Mouse (Mus musculus): ENCODE data around the gene Hook2. TPM values are rescaled to one million over a fixed set of nuclear protein-coding genes. Genes with fewer than 3 reads are reported as not detected.

Hook2 gene
- polyA plus RNA-seq (2015; fragmentation: Nextera tagmentation; extraction: Ambion mirVana), result 7.2 and 7.3 TPM in 2 replicates

GRCm38 (mm10) chr8:84990349-84990748 lies at the start of gene Hook2:
Gene Hook2, plus strand, starts transcription at chr8:84990603.
- peak within 1 kb of the TSS; percentile 58 for H3K4me3 ChIP-seq
- H3K27ac ChIP-seq (replicated peaks), result peak within 1 kb of the TSS; percentile 64
- peaks cover 45% of the 10 kb centered on the region for H3K27me3 ChIP-seq (replicated peaks)
- peak within 1 kb of the TSS; percentile 79 for H3K4me2 ChIP-seq
- H3K9me3 ChIP-seq, result no peaks in the 10 kb centered on the region
- no peaks in the 10 kb centered on the region for H3K36me3 ChIP-seq
- peak; percentile 87 for ATAC-seq (ENCODE audit: extremely low read depth, insufficient number of reproducible peaks, low FRiP score, low TSS enrichment)
- H3K4me1 ChIP-seq, result peaks cover 29% of the 10 kb centered on the region
- 0% methylated on average over 28 of the region's 28 CpGs for WGBS
- H3K9ac ChIP-seq, result peak within 1 kb of the TSS; percentile 84

GRCm38 (mm10) chr8:84943699-84944098 lies 46.7 kb upstream of the Hook2 start:
- Histone ChIP-seq H3K36me3 (no peaks in the 10 kb centered on the region), H3K4me1 (peaks cover 19% of the 10 kb centered on the region), H3K9ac (no peak overlapping the region), H3K4me3 (no peak overlapping the region), H3K27me3 (replicated peaks) (peaks cover 96% of the 10 kb centered on the region), H3K4me2 (no peak overlapping the region), H3K27ac (replicated peaks) (no peak overlapping the region), H3K9me3 (no peaks in the 10 kb centered on the region)
- WGBS, result 25% methylated on average over 4 of the region's 4 CpGs
- ATAC-seq (ENCODE audit: extremely low read depth, insufficient number of reproducible peaks, low FRiP score, low TSS enrichment), result no peak

GRCm38 (mm10) chr8:84944478-84945160 lies 45.8 kb upstream of the Hook2 start:
- peak overlapping the region; percentile 12 for H3K4me2 ChIP-seq

GRCm38 (mm10) chr8:84945235-84945632 lies 45.2 kb upstream of the Hook2 start:
- no peaks in the 10 kb centered on the region for H3K36me3 ChIP-seq
- no peak overlapping the region for H3K27ac ChIP-seq (replicated peaks)
- WGBS, result 10% methylated on average over 11 of the region's 11 CpGs
- peaks cover 19% of the 10 kb centered on the region for H3K4me1 ChIP-seq
- H3K4me2 ChIP-seq, result peak overlapping the region; percentile 76
- H3K9me3 ChIP-seq, result no peaks in the 10 kb centered on the region
- H3K9ac ChIP-seq, result no peak overlapping the region
- ATAC-seq (ENCODE audit: extremely low read depth, insufficient number of reproducible peaks, low FRiP score, low TSS enrichment), result no peak
- H3K27me3 ChIP-seq (replicated peaks), result peaks cover 93% of the 10 kb centered on the region
- H3K4me3 ChIP-seq, result peak overlapping the region; percentile 51

More at GRCm38 (mm10) chr8:84944478-84945160, 45.8 kb upstream of the Hook2 start:
- Histone ChIP-seq H3K27ac (replicated peaks) (no peak overlapping the region), H3K27me3 (replicated peaks) (peaks cover 92% of the 10 kb centered on the region), H3K9ac (no peak overlapping the region), H3K4me1 (peaks cover 19% of the 10 kb centered on the region), H3K4me3 (peak overlapping the region; percentile 6; the same call in 1 of the 2 replicates), H3K36me3 (no peaks in the 10 kb centered on the region), H3K9me3 (no peaks in the 10 kb centered on the region)
- peak; percentile 67 for ATAC-seq (ENCODE audit: extremely low read depth, insufficient number of reproducible peaks, low FRiP score, low TSS enrichment)
- 4% methylated on average over 26 of the region's 26 CpGs for WGBS

GRCm38 (mm10) chr8:84945633-84946527 lies 44.5 kb upstream of the Hook2 start:
- Histone ChIP-seq H3K4me2 (peak overlapping the region; percentile 76), H3K9ac (0 out of 2 replicates have a peak overlapping the region, but pooled peaks have one; percentile 54), H3K4me1 (peaks cover 19% of the 10 kb centered on the region), H3K9me3 (no peaks in the 10 kb centered on the region), H3K36me3 (no peaks in the 10 kb centered on the region), H3K4me3 (peak overlapping the region; percentile 51), H3K27me3 (replicated peaks) (peaks cover 93% of the 10 kb centered on the region), H3K27ac (replicated peaks) (no peak overlapping the region)
- ATAC-seq (ENCODE audit: extremely low read depth, insufficient number of reproducible peaks, low FRiP score, low TSS enrichment), result no peak
- WGBS, result 1% methylated on average over 57 of the region's 67 CpGs

- Histone ChIP-seq H3K27me3 (replicated peaks) (peaks cover 94% of the 10 kb centered on the region), H3K4me1 (peaks cover 19% of the 10 kb centered on the region), H3K9me3 (no peaks in the 10 kb centered on the region), H3K27ac (replicated peaks) (no peak within 1 kb of the TSS), H3K4me3 (peak within 1 kb of the TSS; percentile 51), H3K4me2 (peak within 1 kb of the TSS; percentile 76), H3K9ac (0 out of 2 replicates have a peak within 1 kb of the TSS, but pooled peaks have one; percentile 54), H3K36me3 (no peaks in the 10 kb centered on the region)
- ATAC-seq (ENCODE audit: extremely low read depth, insufficient number of reproducible peaks, low FRiP score, low TSS enrichment), result no peak
- WGBS, result 12% methylated on average over 17 of the region's 17 CpGs
Observed at GRCm38 (mm10) chr8:84946528-84947240, 43.7 kb upstream of the Hook2 start, which contains the start of gene Rtbdn. Gene Rtbdn, plus strand, starts transcription at chr8:84946991.

- H3K9ac ChIP-seq, result no peak overlapping the region
- H3K9me3 ChIP-seq, result no peaks in the 10 kb centered on the region
- H3K4me3 ChIP-seq, result no peak overlapping the region
- no peak overlapping the region for H3K4me2 ChIP-seq
- no peak for ATAC-seq (ENCODE audit: extremely low read depth, insufficient number of reproducible peaks, low FRiP score, low TSS enrichment)
- H3K27me3 ChIP-seq (replicated peaks), result peaks cover 94% of the 10 kb centered on the region
- H3K27ac ChIP-seq (replicated peaks), result no peak overlapping the region
- no peaks in the 10 kb centered on the region for H3K36me3 ChIP-seq
- 14% methylated on average over 9 of the region's 9 CpGs for WGBS
- peaks cover 19% of the 10 kb centered on the region for H3K4me1 ChIP-seq
Observed at GRCm38 (mm10) chr8:84947241-84947545, 43.2 kb upstream of the Hook2 start.

GRCm38 (mm10) chr8:84949753-84950152 lies 40.6 kb upstream of the Hook2 start:
- Histone ChIP-seq H3K27ac (replicated peaks) (no peak overlapping the region), H3K4me1 (peaks cover 21% of the 10 kb centered on the region), H3K4me2 (no peak overlapping the region), H3K36me3 (no peaks in the 10 kb centered on the region), H3K9me3 (no peaks in the 10 kb centered on the region), H3K27me3 (replicated peaks) (peaks cover 89% of the 10 kb centered on the region), H3K9ac (no peak overlapping the region), H3K4me3 (no peak overlapping the region)
- 20% methylated on average over 12 of the region's 12 CpGs for WGBS
- ATAC-seq (ENCODE audit: extremely low read depth, insufficient number of reproducible peaks, low FRiP score, low TSS enrichment), result no peak

- WGBS, result 7% methylated on average over 18 of the region's 18 CpGs
- Histone ChIP-seq H3K27me3 (replicated peaks) (peaks cover 59% of the 10 kb centered on the region), H3K9me3 (no peaks in the 10 kb centered on the region), H3K4me3 (peak overlapping the region; percentile 17), H3K9ac (peak overlapping the region; percentile 28; the same call in 1 of the 2 replicates), H3K27ac (replicated peaks) (no peak overlapping the region), H3K4me2 (peak overlapping the region; percentile 53), H3K36me3 (peaks cover 20% of the 10 kb centered on the region), H3K4me1 (peaks cover 8% of the 10 kb centered on the region; the same call in 1 of the 2 replicates)
- ATAC-seq (ENCODE audit: extremely low read depth, insufficient number of reproducible peaks, low FRiP score, low TSS enrichment), result no peak
Observed at GRCm38 (mm10) chr8:84952612-84953255, 37.7 kb upstream of the Hook2 start.

GRCm38 (mm10) chr8:84956768-84957167 lies 33.6 kb upstream of the Hook2 start:
- 52% methylated on average over 2 of the region's 2 CpGs for WGBS
- ATAC-seq (ENCODE audit: extremely low read depth, insufficient number of reproducible peaks, low FRiP score, low TSS enrichment), result no peak
- no peaks in the 10 kb centered on the region for H3K9me3 ChIP-seq

More at GRCm38 (mm10) chr8:84956768-84957167, 33.6 kb upstream of the Hook2 start:
- Histone ChIP-seq H3K4me2 (no peak overlapping the region), H3K4me3 (no peak overlapping the region), H3K9ac (no peak overlapping the region), H3K36me3 (peaks cover 50% of the 10 kb centered on the region), H3K27ac (replicated peaks) (no peak overlapping the region), H3K27me3 (replicated peaks) (peaks cover 22% of the 10 kb centered on the region), H3K4me1 (peaks cover 8% of the 10 kb centered on the region; the same call in 1 of the 2 replicates)

All from heart, embryonic 13.5 days (tissue).